Mouse (Mus musculus): Measurements from ENCODE around the gene Cd37. TPM values are rescaled to one million over a fixed set of nuclear protein-coding genes. Genes with fewer than 3 reads are reported as not detected.

Gene Cd37
- polyA plus RNA-seq, 1 experiment from 2014 or later, result 1.3 TPM

Other genes starting within 250 kb of the Cd37 start
- 66.7 and 70.6 TPM in 2 replicates for gene Irf3, start 241.5 kb downstream of the Cd37 start, polyA plus RNA-seq (2016; fragmentation: Nextera tagmentation; extraction: Ambion mirVana)
- 50.5 and 54.7 TPM in 2 replicates for gene Bcl2l12, start 240.4 kb downstream of the Cd37 start, polyA plus RNA-seq (2016; fragmentation: Nextera tagmentation; extraction: Ambion mirVana)
- 48.1 and 52.4 TPM in 2 replicates for gene Scaf1, start 222.8 kb downstream of the Cd37 start, polyA plus RNA-seq (2016; fragmentation: Nextera tagmentation; extraction: Ambion mirVana)
- gene Rras, start 221.2 kb downstream of the Cd37 start, polyA plus RNA-seq (2016; fragmentation: Nextera tagmentation; extraction: Ambion mirVana), result 15.6 and 17.3 TPM in 2 replicates
- gene Prr12, start 186.2 kb downstream of the Cd37 start, polyA plus RNA-seq (2016; fragmentation: Nextera tagmentation; extraction: Ambion mirVana), result 13.7 and 14.1 TPM in 2 replicates
- 53.6 and 54.6 TPM in 2 replicates for gene Nosip, start 176.7 kb downstream of the Cd37 start, polyA plus RNA-seq (2016; fragmentation: Nextera tagmentation; extraction: Ambion mirVana)
- 15.9 and 17.8 TPM in 2 replicates for gene Prrg2, start 176.4 kb downstream of the Cd37 start, polyA plus RNA-seq (2016; fragmentation: Nextera tagmentation; extraction: Ambion mirVana)
- gene Rcn3, start 146.9 kb downstream of the Cd37 start, polyA plus RNA-seq (2016; fragmentation: Nextera tagmentation; extraction: Ambion mirVana), result 106 and 151 TPM in 2 replicates
- 17.3 and 25.9 TPM in 2 replicates for gene Fcgrt, start 135.3 kb downstream of the Cd37 start, polyA plus RNA-seq (2016; fragmentation: Nextera tagmentation; extraction: Ambion mirVana)
- gene Rps11, start 114.7 kb downstream of the Cd37 start, polyA plus RNA-seq (2016; fragmentation: Nextera tagmentation; extraction: Ambion mirVana), result 1,160 and 1,195 TPM in 2 replicates
- gene Rpl13a, start 110.4 kb downstream of the Cd37 start, polyA plus RNA-seq (2016; fragmentation: Nextera tagmentation; extraction: Ambion mirVana), result 1,022 and 1,026 TPM in 2 replicates
- 0.25 and 0.45 TPM in 2 replicates for gene Gm45713, start 102.9 kb downstream of the Cd37 start, polyA plus RNA-seq (2016; fragmentation: Nextera tagmentation; extraction: Ambion mirVana)
- 0.64 and 1.2 TPM in 2 replicates for gene Flt3l, start 102.7 kb downstream of the Cd37 start, polyA plus RNA-seq (2016; fragmentation: Nextera tagmentation; extraction: Ambion mirVana)
- gene Pih1d1, start 84.8 kb downstream of the Cd37 start, polyA plus RNA-seq (2016; fragmentation: Nextera tagmentation; extraction: Ambion mirVana), result 92.3 and 103 TPM in 2 replicates
- 38.0 and 39.4 TPM in 2 replicates for gene Aldh16a1, start 84.5 kb downstream of the Cd37 start, polyA plus RNA-seq (2016; fragmentation: Nextera tagmentation; extraction: Ambion mirVana)
- 0.61 and 1.0 TPM in 2 replicates for gene Slc17a7, start 75.2 kb downstream of the Cd37 start, polyA plus RNA-seq (2016; fragmentation: Nextera tagmentation; extraction: Ambion mirVana)
- gene Gfy, start 59.5 kb downstream of the Cd37 start, polyA plus RNA-seq (2016; fragmentation: Nextera tagmentation; extraction: Ambion mirVana), result not detected in 2 replicates
- 1.3 and 2.4 TPM in 2 replicates for gene Pth2, start 58.1 kb downstream of the Cd37 start, polyA plus RNA-seq (2016; fragmentation: Nextera tagmentation; extraction: Ambion mirVana)
- 0.63 and 0.75 TPM in 2 replicates for gene Ccdc155, start 34.2 kb downstream of the Cd37 start, polyA plus RNA-seq (2016; fragmentation: Nextera tagmentation; extraction: Ambion mirVana)
- 1.0 and 1.4 TPM in 2 replicates for gene Dkkl1, start 27.0 kb downstream of the Cd37 start, polyA plus RNA-seq (2016; fragmentation: Nextera tagmentation; extraction: Ambion mirVana)
- gene Tead2, start 23.4 kb downstream of the Cd37 start, polyA plus RNA-seq (2016; fragmentation: Nextera tagmentation; extraction: Ambion mirVana), result 237 and 248 TPM in 2 replicates
- gene Slc6a16, start 2.0 kb upstream of the Cd37 start, polyA plus RNA-seq (2016; fragmentation: Nextera tagmentation; extraction: Ambion mirVana), result 0.14 TPM in 1 of 2 replicates, not detected in the other
- not detected in 2 replicates for gene Slc6a21, start 38.4 kb upstream of the Cd37 start, polyA plus RNA-seq (2016; fragmentation: Nextera tagmentation; extraction: Ambion mirVana)
- 7.9 and 8.2 TPM in 2 replicates for gene Trpm4, start 94.7 kb upstream of the Cd37 start, polyA plus RNA-seq (2016; fragmentation: Nextera tagmentation; extraction: Ambion mirVana)
- 0.24 TPM in 1 of 2 replicates, not detected in the other for gene Hrc, start 96.2 kb upstream of the Cd37 start, polyA plus RNA-seq (2016; fragmentation: Nextera tagmentation; extraction: Ambion mirVana)
- 15.0 and 15.4 TPM in 2 replicates for gene Ppfia3, start 127.9 kb upstream of the Cd37 start, polyA plus RNA-seq (2016; fragmentation: Nextera tagmentation; extraction: Ambion mirVana)
- gene Lin7b, start 131.5 kb upstream of the Cd37 start, polyA plus RNA-seq (2016; fragmentation: Nextera tagmentation; extraction: Ambion mirVana), result 2.6 and 2.9 TPM in 2 replicates
- 294 and 300 TPM in 2 replicates for gene Snrnp70, start 156.6 kb upstream of the Cd37 start, polyA plus RNA-seq (2016; fragmentation: Nextera tagmentation; extraction: Ambion mirVana)
- not detected in 2 replicates for gene Kcna7, start 166.5 kb upstream of the Cd37 start, polyA plus RNA-seq (2016; fragmentation: Nextera tagmentation; extraction: Ambion mirVana)
- 0.22 and 0.43 TPM in 2 replicates for gene Ntf5, start 174.6 kb upstream of the Cd37 start, polyA plus RNA-seq (2016; fragmentation: Nextera tagmentation; extraction: Ambion mirVana)
- gene Lhb, start 181.7 kb upstream of the Cd37 start, polyA plus RNA-seq (2016; fragmentation: Nextera tagmentation; extraction: Ambion mirVana), result not detected in 2 replicates
- gene Gys1, start 195.7 kb upstream of the Cd37 start, polyA plus RNA-seq (2016; fragmentation: Nextera tagmentation; extraction: Ambion mirVana), result 29.7 and 32.4 TPM in 2 replicates
- 140 and 153 TPM in 2 replicates for gene Ruvbl2, start 199.0 kb upstream of the Cd37 start, polyA plus RNA-seq (2016; fragmentation: Nextera tagmentation; extraction: Ambion mirVana)
- 5,715 and 6,077 TPM in 2 replicates for gene Ftl1, start 220.8 kb upstream of the Cd37 start, polyA plus RNA-seq (2016; fragmentation: Nextera tagmentation; extraction: Ambion mirVana)
- 241 and 250 TPM in 2 replicates for gene Bax, start 227.8 kb upstream of the Cd37 start, polyA plus RNA-seq (2016; fragmentation: Nextera tagmentation; extraction: Ambion mirVana)
- gene Tulp2, start 242.8 kb upstream of the Cd37 start, polyA plus RNA-seq (2016; fragmentation: Nextera tagmentation; extraction: Ambion mirVana), result 0.22 TPM in 2 replicates
- gene Gm45808, start 247.7 kb upstream of the Cd37 start, polyA plus RNA-seq (2016; fragmentation: Nextera tagmentation; extraction: Ambion mirVana), result not detected in 2 replicates
- 3.2 and 3.6 TPM in 2 replicates for gene Dhdh, start 249.7 kb upstream of the Cd37 start, polyA plus RNA-seq (2016; fragmentation: Nextera tagmentation; extraction: Ambion mirVana)